Mouse (Mus musculus): Measurements from ENCODE around the gene Psmd2. TPM values are rescaled to one million over a fixed set of nuclear protein-coding genes. Genes with fewer than 3 reads are reported as not detected.
A peak's percentile ranks its signal among the peaks of the same experiment; 100 is the strongest.
"Not testable (repeated sequence)": the region's sequence is repeated elsewhere in the genome, so short reads cannot be mapped to it uniquely, and the experiment has no call there.

Psmd2 gene
- total RNA-seq, 2 experiments from 2014 or later, result 261 to 263 TPM

- DNase-seq (ENCODE audit: extremely low spot score in 1 of 2, low spot score in 2 of 2), result no peak
- intact Hi-C loops (cut with DNase I), result loop anchor here (5.0 kb wide), 1 partner anchor 137 kb away; no protein-coding TSS in a partner anchor
Observed at GRCm38 (mm10) chr16:20643911-20644310, 7.5 kb upstream of the Psmd2 start.

GRCm38 (mm10) chr16:20651947-20652310 lies 477 bp downstream of the Psmd2 start:
- intact Hi-C loops (cut with DNase I), result no loop called here
- no peak for DNase-seq (ENCODE audit: extremely low spot score in 1 of 2, low spot score in 2 of 2)

- no peak for DNase-seq (ENCODE audit: extremely low spot score in 1 of 2, low spot score in 2 of 2)
Observed at GRCm38 (mm10) chr16:20653315-20653714, 1.9 kb downstream of the Psmd2 start.

GRCm38 (mm10) chr16:20657661-20658060 lies 6.2 kb downstream of the Psmd2 start:
- no peak for DNase-seq (ENCODE audit: extremely low spot score in 1 of 2, low spot score in 2 of 2)
- intact Hi-C loops (cut with DNase I), result no loop called here

More at GRCm38 (mm10) chr16:20653315-20653714, 1.9 kb downstream of the Psmd2 start:
- intact Hi-C loops (cut with DNase I), result no loop called here

GRCm38 (mm10) chr16:20668013-20668412 lies 16.6 kb downstream of the Psmd2 start, which contains the start of gene Eif4g1:
Gene Eif4g1 (plus strand): TSS chr16:20668313.
- intact Hi-C loops (cut with DNase I); DNase-seq (ENCODE audit: extremely low spot score in 1 of 2, low spot score in 2 of 2): not testable (repeated sequence)

- DNase-seq (ENCODE audit: extremely low spot score in 1 of 2, low spot score in 2 of 2), result no peak
Observed at GRCm38 (mm10) chr16:20670291-20670690, 18.8 kb downstream of the Psmd2 start.

GRCm38 (mm10) chr16:20671886-20672285 lies 20.4 kb downstream of the Psmd2 start:
- DNase-seq (ENCODE audit: extremely low spot score in 1 of 2, low spot score in 2 of 2), result no peak
- intact Hi-C loops (cut with DNase I), result no loop called here

More at GRCm38 (mm10) chr16:20670291-20670690, 18.8 kb downstream of the Psmd2 start:
- intact Hi-C loops (cut with DNase I), result no loop called here

GRCm38 (mm10) chr16:20672500-20672902 lies 21.0 kb downstream of the Psmd2 start:
- intact Hi-C loops (cut with DNase I), result no loop called here
- peak; percentile 94 to 98 for DNase-seq (ENCODE audit: extremely low spot score in 1 of 2, low spot score in 2 of 2)

GRCm38 (mm10) chr16:20672965-20673705 lies 21.7 kb downstream of the Psmd2 start:
- DNase-seq (ENCODE audit: extremely low spot score in 1 of 2, low spot score in 2 of 2), result peak in 1 of 2 experiments; percentile 88
- intact Hi-C loops (cut with DNase I), result no loop called here

GRCm38 (mm10) chr16:20673706-20674303 lies 22.4 kb downstream of the Psmd2 start:
- intact Hi-C loops (cut with DNase I), result no loop called here
- peak in 1 of 2 experiments; percentile 41 for DNase-seq (ENCODE audit: extremely low spot score in 1 of 2, low spot score in 2 of 2)

- intact Hi-C loops (cut with DNase I), result no loop called here
- DNase-seq (ENCODE audit: extremely low spot score in 1 of 2, low spot score in 2 of 2), result no peak
Observed at GRCm38 (mm10) chr16:20675213-20675612, 23.8 kb downstream of the Psmd2 start.

GRCm38 (mm10) chr16:20676702-20677101 lies 25.2 kb downstream of the Psmd2 start:
- intact Hi-C loops (cut with DNase I), result no loop called here

GRCm38 (mm10) chr16:20677380-20677779 lies 25.9 kb downstream of the Psmd2 start:
- intact Hi-C loops (cut with DNase I), result no loop called here
- DNase-seq (ENCODE audit: extremely low spot score in 1 of 2, low spot score in 2 of 2), result no peak

More at GRCm38 (mm10) chr16:20676702-20677101, 25.2 kb downstream of the Psmd2 start:
- no peak for DNase-seq (ENCODE audit: extremely low spot score in 1 of 2, low spot score in 2 of 2)

- intact Hi-C loops (cut with DNase I), result no loop called here
Observed at GRCm38 (mm10) chr16:20677974-20678675, 26.7 kb downstream of the Psmd2 start.

GRCm38 (mm10) chr16:20690774-20691173 lies 39.3 kb downstream of the Psmd2 start:
- DNase-seq (ENCODE audit: extremely low spot score in 1 of 2, low spot score in 2 of 2), result no peak
- intact Hi-C loops (cut with DNase I), result no loop called here

More at GRCm38 (mm10) chr16:20677974-20678675, 26.7 kb downstream of the Psmd2 start:
- DNase-seq (ENCODE audit: extremely low spot score in 1 of 2, low spot score in 2 of 2), result peak in 1 of 2 experiments; percentile 81

- DNase-seq (ENCODE audit: extremely low spot score in 1 of 2, low spot score in 2 of 2), result no peak
Observed at GRCm38 (mm10) chr16:20691617-20692016, 40.2 kb downstream of the Psmd2 start.

GRCm38 (mm10) chr16:20692241-20692965 lies 41.0 kb downstream of the Psmd2 start:
- intact Hi-C loops (cut with DNase I), result no loop called here
- peak in 1 of 2 experiments; percentile 52 for DNase-seq (ENCODE audit: extremely low spot score in 1 of 2, low spot score in 2 of 2)

More at GRCm38 (mm10) chr16:20691617-20692016, 40.2 kb downstream of the Psmd2 start:
- intact Hi-C loops (cut with DNase I), result no loop called here

GRCm38 (mm10) chr16:20693111-20693701 lies 41.8 kb downstream of the Psmd2 start, which contains the start of gene Fam131a:
Gene Fam131a (plus strand): TSS chr16:20693241.
- intact Hi-C loops (cut with DNase I), result no loop called here
- DNase-seq (ENCODE audit: extremely low spot score in 1 of 2, low spot score in 2 of 2), result peak; percentile 95 to 96

All from left cerebral cortex, postnatal 10 days (tissue).